ENCODE assay signal across 9 mouse cellular contexts in the genomic region with DNA sequence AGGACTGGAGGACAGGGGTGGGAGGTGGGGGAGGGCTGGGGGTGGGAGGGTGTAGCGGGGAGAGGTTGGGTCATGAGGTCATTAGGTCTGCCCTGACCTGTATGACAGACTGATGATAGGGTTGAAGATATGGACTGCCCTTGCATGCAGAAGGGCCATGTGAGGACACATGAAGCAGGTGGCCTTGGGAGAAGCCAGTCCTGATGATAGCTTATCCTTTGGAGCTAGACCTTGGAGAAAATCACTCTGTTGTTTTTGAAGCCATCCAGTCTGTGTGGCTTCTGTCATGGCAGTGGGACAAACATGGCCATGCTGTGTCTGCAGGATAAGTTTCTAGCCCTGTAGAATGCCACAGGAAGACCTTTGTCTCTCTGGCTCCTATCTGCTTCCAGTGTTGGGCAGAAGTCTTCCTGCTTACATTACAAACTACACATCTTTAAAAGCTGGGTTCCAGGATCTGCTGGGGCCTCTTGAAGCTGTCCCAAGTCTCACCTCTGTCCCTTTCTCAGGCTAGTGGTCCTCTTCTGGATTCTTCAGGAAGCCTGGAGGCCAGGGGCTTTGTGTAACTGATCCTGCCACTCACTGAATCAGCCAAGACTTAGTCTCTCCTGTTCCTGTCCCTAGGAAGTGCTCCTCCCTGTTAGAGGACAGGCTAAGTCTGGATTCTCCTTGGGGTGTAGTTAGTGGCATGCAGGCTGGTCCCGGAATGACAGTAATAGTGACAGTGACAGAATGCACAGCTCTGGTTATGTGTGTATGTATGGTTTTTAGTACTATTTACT. TPM values are rescaled to one million over a fixed set of nuclear protein-coding genes. Genes with fewer than 3 reads are reported as not detected.
A peak's percentile ranks its signal among the peaks of the same experiment; 100 is the strongest.
DNase-seq lines count a peak whose midpoint lies in the region; ATAC-seq lines count a peak whose summit lies in the region.
"Had no signal": no experiment of that assay in that cellular context is flagged by ENCODE, and none has a peak within 500 bp of the region (broad histone marks: within the 10 kb centered on the region; RNA-seq: fewer than 3 reads in every experiment).

No protein-coding gene starts in this region.

- no peaks in the 10 kb centered on the region for H3K27me3 ChIP-seq in kidney, embryonic 14.5 days (ENCODE audit: control insufficient read depth, insufficient read depth, low read length)
- no peaks in the 10 kb centered on the region for H3K27me3 ChIP-seq in embryonic facial prominence, embryonic 10.5 days (replicated peaks; ENCODE audit: low read depth, poor library complexity, severe bottlenecking)
- H3K27me3 ChIP-seq in forebrain, embryonic 11.5 days (ENCODE audit: control insufficient read depth, insufficient read depth, low read length) = no peaks in the 10 kb centered on the region
- H3K27me3 ChIP-seq in limb, embryonic 15.5 days = peaks cover 31% of the 10 kb centered on the region

- WGBS in kidney, embryonic 14.5 days = 45% methylated on average over 2 of the region's 2 CpGs
- 51% methylated on average over 2 of the region's 2 CpGs for WGBS in embryonic facial prominence, embryonic 10.5 days
- 53% methylated on average over 2 of the region's 2 CpGs for WGBS in forebrain, embryonic 11.5 days
- WGBS in limb, embryonic 15.5 days = 59% methylated on average over 2 of the region's 2 CpGs

- no peak for DNase-seq in kidney, postnatal 14 days
- DNase-seq in embryonic facial prominence, embryonic 10.5 days (ENCODE audit: low spot score) = no peak
- DNase-seq in forebrain, embryonic 11.5 days (ENCODE audit: low spot score) = no peak
- no peak for DNase-seq in cerebellum, postnatal 14 days
- no peak for DNase-seq in thymus, postnatal 14 days
- DNase-seq in frontal cortex, postnatal 10 days (ENCODE audit: low spot score in 2 of 2) = no peak
- DNase-seq: cerebellum, adult 2 months had no signal

- H3K4me2 ChIP-seq in kidney, embryonic 14.5 days (replicated peaks; ENCODE audit: low read depth, low read length) = no peak overlapping the region; the same call in 1 of the 2 replicates
- H3K4me2 ChIP-seq in forebrain, embryonic 11.5 days (ENCODE audit: low read depth, low read length, severe bottlenecking) = no peak overlapping the region
- no peak overlapping the region for H3K4me2 ChIP-seq in limb, embryonic 15.5 days

- H3K9ac ChIP-seq in kidney, embryonic 14.5 days (ENCODE audit: low read depth, low read length) = peak overlapping the region; percentile 45
- no peak overlapping the region for H3K9ac ChIP-seq in forebrain, embryonic 11.5 days (ENCODE audit: low read length)
- no peak overlapping the region for H3K9ac ChIP-seq in limb, embryonic 15.5 days

- H3K4me1 ChIP-seq in kidney, embryonic 14.5 days (ENCODE audit: control insufficient read depth, insufficient read depth, low read length) = peaks cover 45% of the 10 kb centered on the region
- H3K4me1 ChIP-seq in embryonic facial prominence, embryonic 10.5 days = peaks cover 41% of the 10 kb centered on the region
- peaks cover 8% of the 10 kb centered on the region for H3K4me1 ChIP-seq in forebrain, embryonic 11.5 days (replicated peaks; ENCODE audit: control insufficient read depth, insufficient read depth, low read length)
- peaks cover 16% of the 10 kb centered on the region for H3K4me1 ChIP-seq in limb, embryonic 15.5 days

- 0 out of 2 replicates have a peak, but pooled peaks have one; percentile 12 for ATAC-seq in kidney, embryonic 14.5 days (ENCODE audit: low FRiP score, low TSS enrichment)
- ATAC-seq in forebrain, embryonic 11.5 days (replicated peaks; ENCODE audit: low FRiP score) = 0 out of 2 replicates have a peak, but pooled peaks have one; percentile 36
- 0 out of 2 replicates have a peak, but pooled peaks have one; percentile 18 for ATAC-seq in limb, embryonic 15.5 days (ENCODE audit: insufficient number of reproducible peaks, low FRiP score, low TSS enrichment, low read depth)

- H3K4me3 ChIP-seq in kidney, embryonic 14.5 days (ENCODE audit: low read length) = no peak overlapping the region
- no peak overlapping the region for H3K4me3 ChIP-seq in embryonic facial prominence, embryonic 10.5 days
- no peak overlapping the region for H3K4me3 ChIP-seq in forebrain, embryonic 11.5 days (ENCODE audit: low read depth, low read length)
- no peak overlapping the region for H3K4me3 ChIP-seq in limb, embryonic 15.5 days

- no peaks in the 10 kb centered on the region for H3K36me3 ChIP-seq in kidney, embryonic 14.5 days (ENCODE audit: control insufficient read depth, insufficient read depth, low read length)
- H3K36me3 ChIP-seq in embryonic facial prominence, embryonic 10.5 days (replicated peaks) = peaks cover 2% of the 10 kb centered on the region; the same call in 1 of the 2 replicates
- no peaks in the 10 kb centered on the region for H3K36me3 ChIP-seq in forebrain, embryonic 11.5 days (ENCODE audit: control insufficient read depth, insufficient read depth, low read length)
- H3K36me3 ChIP-seq in limb, embryonic 15.5 days = no peaks in the 10 kb centered on the region

- H3K27ac ChIP-seq in kidney, embryonic 14.5 days (ENCODE audit: low read depth, low read length) = peak overlapping the region; percentile 88
- peak overlapping the region; percentile 78 for H3K27ac ChIP-seq in embryonic facial prominence, embryonic 10.5 days (replicated peaks)
- H3K27ac ChIP-seq in forebrain, embryonic 11.5 days (ENCODE audit: low read depth, low read length) = no peak overlapping the region
- H3K27ac ChIP-seq in limb, embryonic 15.5 days = no peak overlapping the region

- no peaks in the 10 kb centered on the region for H3K9me3 ChIP-seq in kidney, embryonic 14.5 days (ENCODE audit: control insufficient read depth, low read length)
- no peaks in the 10 kb centered on the region for H3K9me3 ChIP-seq in embryonic facial prominence, embryonic 10.5 days
- no peaks in the 10 kb centered on the region for H3K9me3 ChIP-seq in forebrain, embryonic 11.5 days (ENCODE audit: control insufficient read depth, low read length)
- no peaks in the 10 kb centered on the region for H3K9me3 ChIP-seq in limb, embryonic 15.5 days

RNA-seq across cellular contexts. Expression of gene Chst11, which starts 58.4 kb away (rescaled TPM):
- 4.5 and 5.4 TPM in 2 replicates for polyA plus RNA-seq in kidney, embryonic 14.5 days (2014; fragmentation: Nextera tagmentation; extraction: Ambion mirVana)
- polyA plus RNA-seq in embryonic facial prominence, embryonic 10.5 days (2016; fragmentation: Nextera tagmentation; extraction: Ambion mirVana) = 1.1 and 1.3 TPM in 2 replicates
- polyA plus RNA-seq in forebrain, embryonic 11.5 days (2014; fragmentation: Nextera tagmentation; extraction: Ambion mirVana) = 1.9 and 2.4 TPM in 2 replicates
- polyA plus RNA-seq in limb, embryonic 15.5 days (2015; fragmentation: Nextera tagmentation; extraction: Ambion mirVana) = 3.0 and 3.7 TPM in 2 replicates

Comparison
In these comparisons a context has a peak if more than half of its experiments do, and no peak if none do; other contexts are left out.
1. H3K27ac ChIP-seq: peak in kidney, embryonic 14.5 days (single experiment) and embryonic facial prominence, embryonic 10.5 days (single experiment); none in forebrain, embryonic 11.5 days (single experiment) and limb, embryonic 15.5 days (single experiment).
2. Peak in every context shown above with its lines, with median percentiles within 50 percentile points of each other: ATAC-seq.